Mouse (Mus musculus): Measurements from ENCODE around the gene A930033H14Rik. TPM values are rescaled to one million over a fixed set of nuclear protein-coding genes. Genes with fewer than 3 reads are reported as not detected.

The A930033H14Rik gene
- polyA plus RNA-seq, 1 experiment: 1.8 TPM

DNA sequence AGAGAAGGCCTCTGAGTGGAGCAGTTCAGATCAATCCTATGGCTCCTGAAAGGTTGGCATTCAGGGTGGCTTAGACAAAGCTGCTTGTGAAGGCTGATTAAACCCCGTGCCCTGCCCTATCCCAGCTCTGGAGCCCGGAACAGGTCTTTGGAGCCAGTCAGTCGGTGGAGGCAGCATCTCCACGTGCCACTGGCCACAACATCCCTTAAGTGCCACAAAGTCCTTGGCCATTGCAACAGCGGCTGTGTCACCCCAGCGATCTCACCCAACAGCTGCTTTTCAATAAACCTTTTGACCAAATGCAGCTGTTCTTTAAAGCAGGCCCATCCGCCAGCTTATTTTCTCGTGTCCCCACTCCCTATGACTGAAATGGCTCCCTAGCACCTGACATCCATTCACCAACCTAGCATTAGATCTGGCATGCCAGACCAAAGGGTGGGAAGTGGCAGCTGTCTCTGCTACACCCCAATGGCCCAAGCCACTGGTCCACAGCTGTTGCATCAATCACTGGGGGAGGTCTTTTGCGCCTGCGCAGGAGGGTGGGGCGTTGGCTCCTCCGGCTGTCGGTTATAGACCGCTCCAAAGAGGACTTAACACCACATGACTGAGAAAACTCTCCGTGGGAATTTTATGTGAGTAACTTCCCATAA, 4.8 kb downstream of the A930033H14Rik start:
- H3K27ac ChIP-seq (ENCODE audit: insufficient read depth, low read depth, low read length): no peak overlapping the region
- no peak overlapping the region for H3K4me3 ChIP-seq (ENCODE audit: insufficient read depth, low read length)
- TF ChIP-seq POLR2A (IDR thresholded peaks at IDR 0.05; ENCODE audit: borderline replicate concordance, low read depth, low read length): no peak
- no peak for TF ChIP-seq CTCF (IDR thresholded peaks at IDR 0.05; ENCODE audit: low read depth, low read length)
- peaks cover 14% of the 10 kb centered on the region for H3K4me1 ChIP-seq (ENCODE audit: control insufficient read depth, insufficient read depth, low read length)

DNA sequence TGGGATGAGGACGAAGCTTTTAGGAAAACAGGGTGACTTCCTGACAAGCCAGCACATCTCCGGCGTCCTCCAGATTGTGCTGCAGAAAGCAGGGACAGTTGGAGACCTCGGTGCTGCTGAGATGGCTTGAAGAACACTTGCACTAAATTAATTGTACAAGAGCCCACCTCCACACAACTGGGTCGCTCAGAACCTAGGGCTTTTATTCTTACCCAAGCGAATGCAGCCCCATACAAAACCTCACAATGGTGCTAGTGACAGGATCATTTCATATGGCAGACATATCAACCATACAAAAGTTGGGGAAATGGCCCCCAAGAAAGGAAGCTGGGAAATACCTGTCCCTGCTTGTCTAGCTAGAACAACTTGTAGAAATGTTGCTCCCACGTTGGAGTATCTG, 5.4 kb downstream of the A930033H14Rik start:
- Histone ChIP-seq H3K4me3 (ENCODE audit: insufficient read depth, low read length) (no peak overlapping the region), H3K27ac (ENCODE audit: insufficient read depth, low read depth, low read length) (no peak overlapping the region), H3K4me1 (ENCODE audit: control insufficient read depth, insufficient read depth, low read length) (peaks cover 14% of the 10 kb centered on the region)
- TF ChIP-seq POLR2A (IDR thresholded peaks at IDR 0.05; ENCODE audit: borderline replicate concordance, low read depth, low read length) (no peak), CTCF (IDR thresholded peaks at IDR 0.05; ENCODE audit: low read depth, low read length) (no peak)

DNA sequence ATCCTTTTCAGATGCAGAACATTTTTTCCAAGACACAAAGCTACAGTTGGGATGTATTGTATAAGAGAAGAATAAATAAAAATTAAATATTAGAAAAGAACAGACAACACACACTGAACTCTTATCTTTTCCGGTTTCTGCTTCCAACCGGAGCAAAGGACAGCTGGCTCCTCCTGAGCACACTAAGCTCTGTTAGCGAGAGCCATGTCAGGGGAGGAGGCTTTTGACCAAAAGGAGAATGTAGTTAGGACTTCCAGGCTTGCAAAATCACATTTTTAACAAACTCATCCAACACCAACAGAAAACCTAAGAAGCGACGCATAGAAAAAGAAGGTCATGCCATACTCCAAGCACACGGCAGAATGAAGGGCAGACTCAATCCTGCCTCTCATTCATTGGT, 6.8 kb downstream of the A930033H14Rik start:
- Histone ChIP-seq H3K4me3 (ENCODE audit: insufficient read depth, low read length) (no peak overlapping the region), H3K4me1 (ENCODE audit: control insufficient read depth, insufficient read depth, low read length) (peaks cover 7% of the 10 kb centered on the region), H3K27ac (ENCODE audit: insufficient read depth, low read depth, low read length) (no peak overlapping the region)
- TF ChIP-seq POLR2A (IDR thresholded peaks at IDR 0.05; ENCODE audit: borderline replicate concordance, low read depth, low read length): no peak
- no peak for TF ChIP-seq CTCF (IDR thresholded peaks at IDR 0.05; ENCODE audit: low read depth, low read length)

DNA sequence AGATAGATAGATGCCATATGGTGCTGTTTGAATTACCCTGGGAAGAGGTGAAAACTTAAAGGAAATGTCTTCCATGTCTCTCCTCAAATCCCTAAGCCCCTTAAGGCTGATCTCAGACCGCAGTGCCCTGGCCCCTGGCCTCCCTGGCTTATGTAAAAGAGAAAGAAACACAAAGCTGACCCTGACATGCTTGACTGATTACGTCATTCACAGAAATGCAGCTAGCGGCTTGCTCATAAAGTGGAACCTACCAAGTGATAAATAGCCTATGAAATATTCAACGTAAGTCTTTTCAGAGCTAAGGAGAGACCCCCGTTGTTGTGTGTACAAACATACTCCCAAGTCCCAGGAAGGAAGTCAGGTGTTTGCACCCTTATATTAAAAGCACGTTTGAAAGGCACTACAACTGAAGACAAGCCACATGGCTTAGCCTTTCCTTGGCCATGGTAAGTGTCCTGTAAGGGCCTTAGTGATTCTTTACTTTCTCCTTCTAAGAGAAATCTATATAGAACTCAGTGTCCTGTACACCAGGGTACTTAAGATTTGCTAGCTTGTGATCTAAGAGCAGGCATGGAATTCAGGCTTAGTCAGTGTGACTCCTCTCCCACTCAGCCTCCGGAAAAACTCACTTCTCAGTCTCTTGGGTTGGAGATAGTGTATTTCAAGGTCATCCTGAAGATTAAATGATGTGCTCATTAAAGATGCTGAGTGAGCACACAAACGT, 8.1 kb downstream of the A930033H14Rik start:
- Histone ChIP-seq H3K27ac (ENCODE audit: insufficient read depth, low read depth, low read length) (no peak overlapping the region), H3K4me3 (ENCODE audit: insufficient read depth, low read length) (no peak overlapping the region), H3K4me1 (ENCODE audit: control insufficient read depth, insufficient read depth, low read length) (0 out of 2 replicates have a peak, but pooled peaks cover 2% of the 10 kb centered on the region)
- no peak for TF ChIP-seq CTCF (IDR thresholded peaks at IDR 0.05; ENCODE audit: low read depth, low read length)

DNA sequence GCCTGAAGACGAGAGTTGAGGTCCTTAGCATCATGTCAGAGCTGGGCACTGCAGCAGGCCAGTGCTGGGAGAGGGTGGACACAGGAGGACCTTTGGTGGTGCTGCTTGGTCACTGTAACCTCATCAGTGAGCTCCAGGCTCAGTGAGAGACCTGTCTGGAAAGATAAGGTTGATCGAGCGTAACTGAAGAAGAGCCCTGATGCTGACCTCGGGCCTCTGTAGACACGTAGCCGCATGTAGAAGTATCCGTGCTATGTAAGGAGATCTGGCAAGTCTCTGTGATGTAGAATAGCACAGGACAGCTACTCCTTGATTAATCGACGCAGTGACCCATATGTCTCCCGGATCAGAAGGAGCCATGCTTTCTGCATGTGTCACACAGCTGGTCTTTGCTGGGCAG, 19.2 kb downstream of the A930033H14Rik start:
- H3K4me3 ChIP-seq (ENCODE audit: insufficient read depth, low read length): no peak overlapping the region
- H3K4me1 ChIP-seq (ENCODE audit: control insufficient read depth, insufficient read depth, low read length): no peaks in the 10 kb centered on the region
- no peak for TF ChIP-seq CTCF (IDR thresholded peaks at IDR 0.05; ENCODE audit: low read depth, low read length)
- TF ChIP-seq POLR2A (IDR thresholded peaks at IDR 0.05; ENCODE audit: borderline replicate concordance, low read depth, low read length): no peak
- H3K27ac ChIP-seq (ENCODE audit: insufficient read depth, low read depth, low read length): no peak overlapping the region

DNA sequence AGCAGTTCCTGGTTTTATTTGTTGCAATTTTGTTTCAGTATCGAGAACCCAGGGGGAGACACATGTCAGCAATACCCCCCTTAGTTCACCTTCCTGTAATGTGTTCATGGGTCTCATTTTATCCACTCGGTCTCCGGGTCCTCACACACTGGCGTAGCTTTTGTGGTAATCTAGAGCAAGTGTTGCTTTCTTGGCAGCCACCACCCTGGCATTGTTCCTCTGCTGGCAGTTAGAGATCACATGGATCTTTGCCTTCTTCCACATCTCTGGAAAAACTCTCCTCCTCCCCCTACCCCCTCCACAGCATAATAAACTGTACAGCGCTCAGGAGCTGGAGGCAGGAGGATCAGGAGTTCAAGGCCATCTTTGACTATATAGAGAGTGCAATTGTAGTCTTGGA, 20.6 kb downstream of the A930033H14Rik start:
- Histone ChIP-seq H3K27ac (ENCODE audit: insufficient read depth, low read depth, low read length) (no peak overlapping the region), H3K4me3 (ENCODE audit: insufficient read depth, low read length) (no peak overlapping the region), H3K4me1 (ENCODE audit: control insufficient read depth, insufficient read depth, low read length) (no peaks in the 10 kb centered on the region)
- TF ChIP-seq POLR2A (IDR thresholded peaks at IDR 0.05; ENCODE audit: borderline replicate concordance, low read depth, low read length) (no peak), CTCF (IDR thresholded peaks at IDR 0.05; ENCODE audit: low read depth, low read length) (no peak)

DNA sequence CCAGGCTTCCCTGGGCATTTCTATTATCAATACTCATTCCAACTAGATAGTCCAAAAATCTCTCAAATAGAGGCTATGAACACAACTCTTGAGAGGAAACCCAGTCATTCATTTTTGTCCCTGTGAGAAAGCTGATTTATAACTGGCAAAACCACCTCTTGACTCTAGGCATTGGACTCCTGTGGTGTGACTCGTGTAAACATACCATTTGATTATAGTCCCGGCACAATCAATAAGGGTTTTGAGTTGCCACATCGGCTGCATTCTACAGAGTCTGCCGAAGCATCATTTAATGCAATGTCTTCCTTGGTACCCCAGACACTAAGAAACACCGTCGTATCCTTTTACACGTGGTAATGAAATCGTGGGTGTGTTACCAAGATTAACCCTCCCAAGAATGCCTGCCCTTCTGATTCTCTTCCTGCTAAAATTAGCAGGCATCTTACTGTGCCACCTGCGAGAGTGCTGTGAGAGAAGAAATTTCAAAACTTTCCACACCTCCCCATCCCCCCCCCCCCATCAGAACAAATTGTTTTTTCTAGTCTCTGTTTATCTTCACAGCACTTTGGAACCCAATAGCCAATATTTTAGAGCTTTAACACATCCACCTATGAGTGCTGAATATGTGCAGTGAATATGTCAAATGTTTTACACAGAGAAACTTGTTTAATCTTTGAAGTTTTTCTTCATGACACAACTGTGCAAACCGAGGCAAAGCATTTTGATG, 22.3 kb downstream of the A930033H14Rik start:
- no peak overlapping the region for H3K27ac ChIP-seq (ENCODE audit: insufficient read depth, low read depth, low read length)
- TF ChIP-seq CTCF (IDR thresholded peaks at IDR 0.05; ENCODE audit: low read depth, low read length): no peak
- TF ChIP-seq POLR2A (IDR thresholded peaks at IDR 0.05; ENCODE audit: borderline replicate concordance, low read depth, low read length): no peak

DNA sequence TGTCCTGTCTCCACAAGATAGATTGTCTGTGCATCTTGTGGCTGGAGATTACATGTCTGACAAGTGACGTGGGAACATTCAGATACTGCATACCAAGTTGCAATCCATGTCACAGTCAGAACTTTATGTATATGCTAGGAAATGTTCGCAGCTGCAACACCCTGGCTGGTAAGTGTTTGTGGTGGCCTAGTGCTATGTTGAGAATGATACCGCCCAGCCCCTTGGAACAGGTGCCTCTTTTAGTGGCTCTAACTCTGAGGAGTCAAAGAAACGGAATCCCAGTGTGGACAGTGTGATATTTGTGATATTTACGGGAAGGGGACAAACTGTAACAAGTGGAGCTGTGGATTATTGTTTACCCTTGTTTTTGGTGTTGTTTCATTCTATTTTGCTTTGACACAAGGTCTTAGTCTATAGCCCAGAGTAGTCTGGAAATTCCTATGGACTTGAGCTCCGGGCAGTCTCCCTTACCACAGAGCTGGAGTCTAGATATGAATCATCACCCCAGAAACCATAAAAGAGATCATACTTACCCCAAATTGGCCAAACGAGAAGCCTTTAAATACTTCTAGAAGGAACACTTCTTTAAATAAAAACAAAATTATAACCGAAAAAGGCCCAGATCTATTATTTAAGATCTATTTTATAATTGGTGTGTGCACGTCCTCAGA, 25.0 kb downstream of the A930033H14Rik start:
- TF ChIP-seq CTCF (IDR thresholded peaks at IDR 0.05; ENCODE audit: low read depth, low read length) (no peak), POLR2A (IDR thresholded peaks at IDR 0.05; ENCODE audit: borderline replicate concordance, low read depth, low read length) (no peak)
- Histone ChIP-seq H3K4me3 (ENCODE audit: insufficient read depth, low read length) (no peak overlapping the region), H3K4me1 (ENCODE audit: control insufficient read depth, insufficient read depth, low read length) (peaks cover 8% of the 10 kb centered on the region), H3K27ac (ENCODE audit: insufficient read depth, low read depth, low read length) (no peak overlapping the region)

More for the DNA sequence above, 22.3 kb downstream of the A930033H14Rik start:
- Histone ChIP-seq H3K4me1 (ENCODE audit: control insufficient read depth, insufficient read depth, low read length) (peaks cover 5% of the 10 kb centered on the region), H3K4me3 (ENCODE audit: insufficient read depth, low read length) (no peak overlapping the region)

All from bone marrow macrophage, adult 2 months (primary cell).